Mouse (Mus musculus): Measurements from ENCODE around the gene Arhgef38.

GRCm38 (mm10) chr3:133091121-133091663, 143.6 kb downstream of the Arhgef38 start:
- no peak for TF ChIP-seq EP300 (IDR thresholded peaks at IDR 0.05; ENCODE audit: low read depth)
- TF ChIP-seq CTCF (IDR thresholded peaks at IDR 0.05; ENCODE audit: low read depth), result no peak

All from heart, postnatal 0 days (tissue).